Mouse (Mus musculus): ENCODE data around the gene Nmi. TPM values are rescaled to one million over a fixed set of nuclear protein-coding genes. Genes with fewer than 3 reads are reported as not detected.

Nmi gene
- polyA plus RNA-seq, 1 experiment, result 3.5 TPM

- TF ChIP-seq CTCF (IDR thresholded peaks at IDR 0.05; ENCODE audit: borderline replicate concordance, extremely low read depth, insufficient read depth, insufficient read length) (no peak), POLR2A (IDR thresholded peaks at IDR 0.05; ENCODE audit: borderline replicate concordance, extremely low read depth, insufficient read depth, insufficient read length, poor library complexity, severe bottlenecking) (no peak)
- DNase-seq (ENCODE audit: low read depth), result no peak
Observed at GRCm38 (mm10) chr2:51985241-51985640, 11.9 kb upstream of the Nmi start.

DNA sequence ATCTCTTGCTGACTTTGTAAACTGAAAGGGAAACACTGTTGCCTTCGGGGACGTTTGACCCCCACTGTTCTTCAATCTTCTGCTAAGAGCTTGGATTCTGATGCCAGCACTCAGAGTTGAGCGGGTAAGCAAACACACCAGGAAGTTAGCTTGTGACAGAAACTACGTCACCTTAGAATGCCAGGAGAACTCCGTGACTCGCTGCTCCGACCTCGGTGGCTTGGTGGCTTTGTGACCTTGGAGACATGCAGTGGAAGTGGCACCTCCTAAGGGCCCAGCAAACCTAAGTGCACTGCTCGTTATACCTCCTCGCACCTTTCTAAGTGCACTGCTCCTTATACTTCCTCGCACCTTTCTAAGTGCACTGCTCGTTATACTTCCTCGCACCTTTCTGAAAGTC is 9.0 kb upstream of the Nmi start:
- DNase-seq (ENCODE audit: low read depth), result no peak
- TF ChIP-seq POLR2A (IDR thresholded peaks at IDR 0.05; ENCODE audit: borderline replicate concordance, extremely low read depth, insufficient read depth, insufficient read length, poor library complexity, severe bottlenecking) (no peak), CTCF (IDR thresholded peaks at IDR 0.05; ENCODE audit: borderline replicate concordance, extremely low read depth, insufficient read depth, insufficient read length) (no peak)

DNA sequence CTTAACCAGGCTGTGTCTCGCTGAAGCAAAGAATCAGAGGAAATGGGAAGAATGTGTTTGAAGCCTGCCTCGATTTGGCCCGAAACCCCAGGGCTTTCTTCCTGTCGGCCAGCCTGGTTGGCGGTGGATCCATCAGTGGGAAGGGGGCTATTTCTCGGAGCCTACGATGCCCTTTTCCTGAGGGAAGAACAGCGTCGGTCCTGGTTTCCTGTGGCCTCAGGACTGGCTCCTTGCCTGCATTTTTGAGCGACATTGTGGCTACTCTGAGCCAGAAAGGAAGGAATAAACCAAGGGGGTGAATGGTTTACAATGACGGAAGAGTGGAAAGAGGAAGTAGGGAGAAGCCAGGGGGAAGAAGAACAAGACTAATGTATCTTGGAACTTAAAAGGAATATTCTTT is 8.3 kb upstream of the Nmi start:
- DNase-seq (ENCODE audit: low read depth), result peak; percentile 23

GRCm38 (mm10) chr2:51972641-51973409 is 469 bp downstream of the Nmi start:
- TF ChIP-seq POLR2A (IDR thresholded peaks at IDR 0.05; ENCODE audit: borderline replicate concordance, extremely low read depth, insufficient read depth, insufficient read length, poor library complexity, severe bottlenecking) (0 out of 2 replicates have a peak, but pooled peaks have one; percentile 24), CTCF (IDR thresholded peaks at IDR 0.05; ENCODE audit: borderline replicate concordance, extremely low read depth, insufficient read depth, insufficient read length) (no peak)
- DNase-seq (ENCODE audit: low read depth), result peak; percentile 78

More for the DNA sequence above, 8.3 kb upstream of the Nmi start:
- TF ChIP-seq CTCF (IDR thresholded peaks at IDR 0.05; ENCODE audit: borderline replicate concordance, extremely low read depth, insufficient read depth, insufficient read length) (no peak), POLR2A (IDR thresholded peaks at IDR 0.05; ENCODE audit: borderline replicate concordance, extremely low read depth, insufficient read depth, insufficient read length, poor library complexity, severe bottlenecking) (no peak)

DNA sequence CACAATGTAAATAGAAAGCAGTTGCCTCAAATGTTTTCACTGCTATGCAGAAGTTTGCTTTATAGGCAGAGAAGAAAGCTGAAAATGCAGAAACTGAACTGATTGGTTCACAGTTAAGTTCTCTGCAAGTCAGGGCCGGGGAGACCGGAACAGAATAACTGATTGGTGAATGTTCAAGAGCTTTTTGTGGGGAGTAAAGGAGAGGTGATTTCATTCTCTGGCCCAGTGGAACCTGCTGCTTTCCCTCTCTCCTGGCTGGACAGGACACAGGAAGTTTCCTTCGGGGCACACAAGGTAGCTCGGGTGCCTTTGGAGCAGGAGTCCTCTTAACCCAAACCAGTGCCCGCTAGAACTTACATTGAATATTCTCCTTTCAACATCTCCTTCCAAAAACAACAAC is 1.2 kb downstream of the Nmi start:
- DNase-seq (ENCODE audit: low read depth), result peak; percentile 31
- TF ChIP-seq CTCF (IDR thresholded peaks at IDR 0.05; ENCODE audit: borderline replicate concordance, extremely low read depth, insufficient read depth, insufficient read length) (no peak), POLR2A (IDR thresholded peaks at IDR 0.05; ENCODE audit: borderline replicate concordance, extremely low read depth, insufficient read depth, insufficient read length, poor library complexity, severe bottlenecking) (no peak)

GRCm38 (mm10) chr2:51970897-51971296 is 2.4 kb downstream of the Nmi start:
- no peak for TF ChIP-seq POLR2A (IDR thresholded peaks at IDR 0.05; ENCODE audit: borderline replicate concordance, extremely low read depth, insufficient read depth, insufficient read length, poor library complexity, severe bottlenecking)
- no peak for TF ChIP-seq CTCF (IDR thresholded peaks at IDR 0.05; ENCODE audit: borderline replicate concordance, extremely low read depth, insufficient read depth, insufficient read length)
- DNase-seq (ENCODE audit: low read depth), result no peak

DNA sequence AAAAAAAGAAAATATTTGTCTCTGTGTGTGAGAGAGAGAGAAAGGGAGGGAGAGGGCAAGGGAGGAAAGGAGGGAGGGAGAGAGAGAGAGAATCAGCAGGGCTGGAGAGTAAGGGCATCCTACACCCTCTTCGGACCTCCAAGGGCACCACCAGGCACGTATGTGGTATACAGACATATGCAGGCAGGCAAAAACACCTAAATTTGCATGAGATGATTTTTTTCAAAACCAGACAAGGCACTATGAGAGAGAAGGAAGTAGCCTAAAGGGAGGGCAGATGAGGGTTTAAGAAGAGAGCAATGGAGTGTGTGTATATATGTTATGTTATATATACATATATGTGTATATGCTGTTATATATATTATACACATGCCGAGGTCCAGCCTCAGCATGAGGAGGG is 6.0 kb downstream of the Nmi start:
- DNase-seq (ENCODE audit: low read depth), result no peak
- TF ChIP-seq CTCF (IDR thresholded peaks at IDR 0.05; ENCODE audit: borderline replicate concordance, extremely low read depth, insufficient read depth, insufficient read length), result no peak
- TF ChIP-seq POLR2A (IDR thresholded peaks at IDR 0.05; ENCODE audit: borderline replicate concordance, extremely low read depth, insufficient read depth, insufficient read length, poor library complexity, severe bottlenecking), result no peak

- TF ChIP-seq CTCF (IDR thresholded peaks at IDR 0.05; ENCODE audit: borderline replicate concordance, extremely low read depth, insufficient read depth, insufficient read length), result no peak
- no peak for TF ChIP-seq POLR2A (IDR thresholded peaks at IDR 0.05; ENCODE audit: borderline replicate concordance, extremely low read depth, insufficient read depth, insufficient read length, poor library complexity, severe bottlenecking)
- no peak for DNase-seq (ENCODE audit: low read depth)
Observed at GRCm38 (mm10) chr2:51953648-51954204, 19.6 kb downstream of the Nmi start.

- no peak for DNase-seq (ENCODE audit: low read depth)
- TF ChIP-seq POLR2A (IDR thresholded peaks at IDR 0.05; ENCODE audit: borderline replicate concordance, extremely low read depth, insufficient read depth, insufficient read length, poor library complexity, severe bottlenecking) (no peak), CTCF (IDR thresholded peaks at IDR 0.05; ENCODE audit: borderline replicate concordance, extremely low read depth, insufficient read depth, insufficient read length) (no peak)
Observed at GRCm38 (mm10) chr2:51950876-51951275, 22.4 kb downstream of the Nmi start.

GRCm38 (mm10) chr2:51948105-51948830 is 25.0 kb downstream of the Nmi start:
- DNase-seq (ENCODE audit: low read depth), result peak; percentile 68
- TF ChIP-seq POLR2A (IDR thresholded peaks at IDR 0.05; ENCODE audit: borderline replicate concordance, extremely low read depth, insufficient read depth, insufficient read length, poor library complexity, severe bottlenecking) (no peak), CTCF (IDR thresholded peaks at IDR 0.05; ENCODE audit: borderline replicate concordance, extremely low read depth, insufficient read depth, insufficient read length) (no peak)

DNA sequence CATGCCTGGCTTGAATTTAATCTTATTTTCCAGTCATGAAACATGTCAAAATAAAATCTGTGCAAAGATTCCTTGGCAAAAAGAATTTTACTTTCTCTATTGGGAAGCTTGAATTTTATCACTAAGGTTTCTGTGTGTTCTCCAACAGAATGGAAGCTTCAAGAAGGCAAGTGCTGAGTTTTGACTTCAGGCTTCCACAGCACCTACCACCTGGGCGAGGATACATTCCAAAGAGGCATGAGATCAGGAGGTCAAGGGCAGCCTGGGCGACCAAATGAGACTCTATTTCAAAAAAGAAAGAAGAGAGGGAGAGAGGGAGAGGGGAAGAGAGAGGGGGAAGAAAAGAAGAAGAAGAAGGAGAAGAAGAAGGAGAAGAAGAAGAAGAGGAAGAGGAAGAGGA is 27.5 kb downstream of the Nmi start:
- no peak for DNase-seq (ENCODE audit: low read depth)
- TF ChIP-seq POLR2A (IDR thresholded peaks at IDR 0.05; ENCODE audit: borderline replicate concordance, extremely low read depth, insufficient read depth, insufficient read length, poor library complexity, severe bottlenecking) (no peak), CTCF (IDR thresholded peaks at IDR 0.05; ENCODE audit: borderline replicate concordance, extremely low read depth, insufficient read depth, insufficient read length) (no peak)
